Mouse (Mus musculus) CH12.LX (cell line): ENCODE results near the gene Npas1.

Experiments
- EP300 ChIP-seq: IDR thresholded peaks from 2 replicates; pipeline ENCODE4 v1.6.1; 2011; ENCODE audit warnings: low read length, improper control_type of control experiment
- POLR2AphosphoS2 ChIP-seq: IDR thresholded peaks from 2 replicates; pipeline ENCODE4 v1.6.1; 2011; ENCODE audit warnings: low read depth, low read length, improper control_type of control experiment

GRCm38 (mm10) chr7:16505226-16505593 lies 27.7 kb upstream of the Npas1 start:
- no peak for TF ChIP-seq POLR2AphosphoS2
- no peak for TF ChIP-seq EP300
